Mouse (Mus musculus): ENCODE data around the gene Dtx2. TPM values are rescaled to one million over a fixed set of nuclear protein-coding genes. Genes with fewer than 3 reads are reported as not detected.

The Dtx2 gene
- polyA plus RNA-seq, 1 experiment from 2014 or later: 22.9 TPM

DNA sequence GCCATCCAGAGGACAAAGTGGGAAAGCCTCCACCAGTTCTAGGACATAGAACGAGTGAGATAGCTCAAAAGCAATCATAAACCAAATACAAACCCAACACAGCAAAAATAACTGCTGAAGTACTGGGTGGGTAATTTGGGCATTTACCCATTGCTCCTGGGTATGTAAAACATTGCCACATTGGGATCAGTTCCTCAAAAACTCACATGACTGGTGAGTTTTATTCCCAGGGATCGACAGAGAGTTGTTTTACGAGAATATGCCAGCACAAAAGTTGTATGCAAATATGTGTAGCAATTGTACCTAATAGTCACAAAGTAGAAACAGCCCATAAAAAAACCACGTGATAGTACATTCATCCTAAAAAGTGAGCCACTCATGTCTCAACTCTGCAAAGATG, 40.3 kb downstream of the Dtx2 start:
- no peaks in the 10 kb centered on the region for H3K4me1 ChIP-seq (ENCODE audit: control insufficient read depth, insufficient read depth, low read depth, low read length)
- no peak for ATAC-seq
- WGBS: 86% methylated on average over 4 of the region's 4 CpGs
- no peaks in the 10 kb centered on the region for H3K9me3 ChIP-seq (ENCODE audit: control insufficient read depth, low read length)
- H3K27ac ChIP-seq (ENCODE audit: low read depth, low read length): no peak overlapping the region
- no peaks in the 10 kb centered on the region for H3K27me3 ChIP-seq (replicated peaks; ENCODE audit: control insufficient read depth, insufficient read depth, low read length)
- no peak overlapping the region for H3K4me2 ChIP-seq (ENCODE audit: low read length)
- peaks cover 11% of the 10 kb centered on the region for H3K36me3 ChIP-seq (ENCODE audit: control insufficient read depth, insufficient read depth, low read length)
- no peak overlapping the region for H3K9ac ChIP-seq (ENCODE audit: low read depth, low read length)
- no peak overlapping the region for H3K4me3 ChIP-seq (ENCODE audit: low read length)

DNA sequence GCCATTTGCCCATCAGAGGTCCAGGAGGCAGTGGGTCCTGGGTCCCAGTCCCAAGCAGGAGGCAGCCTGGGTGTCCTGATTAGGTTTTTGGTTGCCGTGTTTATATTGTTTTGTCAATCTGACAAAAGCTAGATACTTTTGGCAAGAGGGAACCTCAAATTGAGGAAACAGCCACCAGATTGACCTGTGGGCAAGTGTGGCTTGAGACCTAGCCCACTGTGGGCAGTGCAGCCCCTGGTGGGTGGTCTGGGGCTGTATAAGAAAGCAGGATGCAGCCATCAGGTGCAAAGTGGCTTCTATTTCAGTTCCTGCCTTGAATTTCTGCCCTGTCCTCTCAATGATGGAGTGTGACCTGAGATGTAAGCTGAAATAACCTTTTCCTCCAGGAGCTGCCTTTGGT, 40.7 kb downstream of the Dtx2 start:
- H3K27me3 ChIP-seq (replicated peaks; ENCODE audit: control insufficient read depth, insufficient read depth, low read length): no peaks in the 10 kb centered on the region
- no peak overlapping the region for H3K4me2 ChIP-seq (ENCODE audit: low read length)
- H3K9ac ChIP-seq (ENCODE audit: low read depth, low read length): no peak overlapping the region
- peaks cover 9% of the 10 kb centered on the region for H3K36me3 ChIP-seq (ENCODE audit: control insufficient read depth, insufficient read depth, low read length)
- H3K9me3 ChIP-seq (ENCODE audit: control insufficient read depth, low read length): no peaks in the 10 kb centered on the region
- no peak overlapping the region for H3K4me3 ChIP-seq (ENCODE audit: low read length)
- no peak for ATAC-seq
- 82% methylated on average over 1 of the region's 1 CpGs for WGBS
- no peaks in the 10 kb centered on the region for H3K4me1 ChIP-seq (ENCODE audit: control insufficient read depth, insufficient read depth, low read depth, low read length)
- no peak overlapping the region for H3K27ac ChIP-seq (ENCODE audit: low read depth, low read length)

DNA sequence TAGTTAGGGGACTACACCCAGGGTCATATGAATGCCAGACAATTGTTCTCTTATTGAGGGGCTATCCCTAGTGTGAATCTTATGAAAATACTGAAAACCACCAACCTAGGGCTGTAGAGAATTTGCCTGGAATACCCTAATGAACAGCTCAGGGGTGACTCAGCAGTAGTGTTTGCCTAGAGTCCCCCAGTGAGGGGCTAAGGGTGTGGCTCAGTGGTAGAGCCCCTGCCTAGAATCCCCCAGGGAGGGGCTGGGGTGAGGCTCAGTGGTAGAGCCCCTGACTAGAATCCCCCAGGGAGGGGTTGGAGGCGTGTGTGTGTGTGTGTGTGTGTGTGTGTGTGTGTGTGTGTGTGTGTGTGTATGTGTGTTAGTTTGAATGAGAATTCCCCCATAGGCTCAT, 42.1 kb downstream of the Dtx2 start:
- Histone ChIP-seq H3K27ac (ENCODE audit: low read depth, low read length) (no peak overlapping the region), H3K4me3 (ENCODE audit: low read length) (no peak overlapping the region), H3K9ac (ENCODE audit: low read depth, low read length) (no peak overlapping the region), H3K36me3 (ENCODE audit: control insufficient read depth, insufficient read depth, low read length) (peaks cover 6% of the 10 kb centered on the region), H3K4me2 (ENCODE audit: low read length) (no peak overlapping the region), H3K27me3 (replicated peaks; ENCODE audit: control insufficient read depth, insufficient read depth, low read length) (no peaks in the 10 kb centered on the region), H3K9me3 (ENCODE audit: control insufficient read depth, low read length) (no peaks in the 10 kb centered on the region), H3K4me1 (ENCODE audit: control insufficient read depth, insufficient read depth, low read depth, low read length) (no peaks in the 10 kb centered on the region)
- 60% methylated on average over 1 of the region's 1 CpGs for WGBS
- no peak for ATAC-seq

DNA sequence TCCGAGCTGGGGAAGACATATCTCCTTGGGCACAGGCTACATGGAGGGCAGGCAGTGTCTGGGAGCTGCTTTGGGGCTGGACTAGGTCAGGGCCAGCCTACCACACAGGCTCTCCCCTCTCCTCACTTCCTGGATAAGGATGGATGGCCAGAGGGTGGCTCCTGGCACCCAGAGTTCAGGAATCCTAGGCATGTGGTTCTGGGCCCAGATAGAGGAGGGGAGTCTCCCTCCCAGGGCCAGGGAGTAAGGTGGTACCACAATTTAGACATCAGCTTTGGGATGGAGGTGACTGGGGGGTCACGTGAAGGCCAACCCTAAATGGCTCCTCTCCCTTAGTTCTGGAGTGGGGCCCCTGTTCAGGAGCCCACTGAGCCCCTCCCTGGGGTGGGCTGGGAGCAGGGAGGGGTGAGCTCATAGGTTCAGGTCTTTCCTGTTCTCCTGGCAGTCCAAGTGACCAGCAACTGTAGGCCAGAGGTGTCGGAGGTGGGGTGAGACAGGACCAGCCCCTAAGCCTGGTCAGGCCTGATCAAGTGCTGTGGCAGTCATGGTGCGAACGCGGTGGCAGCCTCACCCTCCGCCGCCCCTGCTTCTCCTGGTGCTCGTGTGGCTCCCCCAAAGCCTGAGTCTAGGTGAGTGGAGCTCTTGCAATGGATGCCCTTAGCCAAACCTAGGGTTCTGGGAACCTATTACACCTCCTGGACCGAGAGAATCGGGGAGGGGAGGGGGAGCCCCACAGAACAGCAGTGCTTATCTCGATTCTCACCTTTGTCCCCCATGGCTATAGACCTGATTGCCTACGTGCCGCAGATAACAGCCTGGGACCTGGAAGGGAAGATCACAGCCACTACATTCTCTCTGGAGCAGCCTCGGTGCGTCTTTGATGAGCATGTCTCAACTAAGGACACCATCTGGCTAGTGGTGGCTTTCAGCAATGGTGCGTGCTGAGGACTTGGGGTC, 43.9 kb downstream of the Dtx2 start, which contains the start of gene Upk3b:
Gene Upk3b, plus strand, starts transcription at position 239 of the 957 bp plus-strand sequence.
- H3K36me3 ChIP-seq (ENCODE audit: control insufficient read depth, insufficient read depth, low read length): no peaks in the 10 kb centered on the region
- no peaks in the 10 kb centered on the region for H3K9me3 ChIP-seq (ENCODE audit: control insufficient read depth, low read length)
- H3K27ac ChIP-seq (ENCODE audit: low read depth, low read length): no peak within 1 kb of the TSS
- H3K9ac ChIP-seq (ENCODE audit: low read depth, low read length): no peak within 1 kb of the TSS
- no peak within 1 kb of the TSS for H3K4me2 ChIP-seq (ENCODE audit: low read length)
- no peaks in the 10 kb centered on the region; the same call in 1 of the 2 replicates for H3K27me3 ChIP-seq (replicated peaks; ENCODE audit: control insufficient read depth, insufficient read depth, low read length)
- H3K4me1 ChIP-seq (ENCODE audit: control insufficient read depth, insufficient read depth, low read depth, low read length): no peaks in the 10 kb centered on the region
- no peak within 1 kb of the TSS for H3K4me3 ChIP-seq (ENCODE audit: low read length)
- no peak for ATAC-seq
- WGBS: 82% methylated on average over 17 of the region's 17 CpGs

DNA sequence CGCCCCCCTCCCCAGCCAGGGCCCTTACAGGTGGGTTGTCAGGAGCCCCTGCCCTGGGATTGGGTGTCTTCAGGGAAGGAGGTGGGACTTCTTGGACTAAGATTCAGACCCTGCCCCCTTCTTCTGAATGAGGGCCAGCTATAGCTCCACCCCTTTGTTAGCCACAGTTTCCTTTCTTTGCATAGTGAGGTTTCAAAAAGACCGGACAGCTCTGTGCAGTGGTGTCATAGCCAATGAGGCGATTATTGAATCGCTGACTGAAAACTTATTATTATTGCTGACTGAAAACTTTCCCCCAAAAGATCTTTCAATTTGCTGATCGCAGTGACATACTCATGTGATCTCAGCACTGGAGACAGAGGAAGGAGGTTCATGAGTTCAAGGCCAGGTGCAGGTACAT, 45.6 kb downstream of the Dtx2 start:
- no peaks in the 10 kb centered on the region for H3K9me3 ChIP-seq (ENCODE audit: control insufficient read depth, low read length)
- no peak overlapping the region for H3K9ac ChIP-seq (ENCODE audit: low read depth, low read length)
- ATAC-seq: no peak
- H3K4me3 ChIP-seq (ENCODE audit: low read length): no peak overlapping the region
- 38% methylated on average over 5 of the region's 5 CpGs for WGBS
- no peaks in the 10 kb centered on the region for H3K36me3 ChIP-seq (ENCODE audit: control insufficient read depth, insufficient read depth, low read length)
- H3K4me2 ChIP-seq (ENCODE audit: low read length): no peak overlapping the region
- no peaks in the 10 kb centered on the region for H3K4me1 ChIP-seq (ENCODE audit: control insufficient read depth, insufficient read depth, low read depth, low read length)
- H3K27ac ChIP-seq (ENCODE audit: low read depth, low read length): no peak overlapping the region
- H3K27me3 ChIP-seq (replicated peaks; ENCODE audit: control insufficient read depth, insufficient read depth, low read length): no peaks in the 10 kb centered on the region; the same call in 1 of the 2 replicates

DNA sequence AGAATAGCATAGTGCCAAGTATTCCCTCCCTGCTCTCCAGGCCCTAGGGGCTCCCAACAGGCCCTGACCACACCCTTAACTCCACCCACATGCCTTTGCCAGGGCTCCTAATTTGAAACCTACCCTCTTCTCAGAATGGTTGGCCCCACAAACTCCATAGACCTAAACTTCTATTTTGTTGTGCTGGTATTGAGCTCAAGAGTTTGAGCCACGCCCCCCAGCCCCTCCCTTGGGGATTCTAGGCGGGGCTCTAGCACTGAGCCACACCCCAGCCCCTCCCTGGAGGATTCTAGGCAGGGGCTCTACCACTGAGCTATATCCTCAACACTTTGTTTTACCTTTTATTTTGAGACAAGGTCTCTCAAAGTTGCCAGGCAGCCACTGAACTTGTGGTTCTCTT, 46.7 kb downstream of the Dtx2 start:
- H3K4me1 ChIP-seq (ENCODE audit: control insufficient read depth, insufficient read depth, low read depth, low read length): no peaks in the 10 kb centered on the region
- H3K9ac ChIP-seq (ENCODE audit: low read depth, low read length): no peak overlapping the region
- no peaks in the 10 kb centered on the region for H3K9me3 ChIP-seq (ENCODE audit: control insufficient read depth, low read length)
- H3K27ac ChIP-seq (ENCODE audit: low read depth, low read length): no peak overlapping the region
- no peaks in the 10 kb centered on the region; the same call in 1 of the 2 replicates for H3K27me3 ChIP-seq (replicated peaks; ENCODE audit: control insufficient read depth, insufficient read depth, low read length)
- ATAC-seq: no peak
- 38% methylated on average over 2 of the region's 2 CpGs for WGBS
- no peak overlapping the region for H3K4me3 ChIP-seq (ENCODE audit: low read length)
- H3K36me3 ChIP-seq (ENCODE audit: control insufficient read depth, insufficient read depth, low read length): no peaks in the 10 kb centered on the region
- no peak overlapping the region for H3K4me2 ChIP-seq (ENCODE audit: low read length)

DNA sequence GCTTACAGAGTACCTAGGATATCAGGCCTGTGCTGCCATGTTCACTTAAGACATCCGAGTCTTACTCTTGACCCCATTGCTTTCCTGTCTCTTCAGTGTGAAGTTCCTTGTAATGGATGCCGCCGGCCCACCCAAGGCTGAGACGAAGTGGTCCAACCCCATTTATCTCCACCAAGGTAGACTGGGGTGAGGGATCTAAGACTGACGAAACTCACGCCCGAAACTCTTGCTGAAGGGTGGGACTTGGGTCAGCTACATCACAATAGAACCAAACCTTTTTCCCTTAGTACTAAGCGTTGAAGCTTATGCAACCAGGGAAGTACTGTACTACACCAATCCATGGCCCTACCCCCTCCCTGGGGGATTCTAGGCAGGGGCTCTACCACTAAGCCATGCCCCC, 47.1 kb downstream of the Dtx2 start:
- no peak for ATAC-seq
- H3K9ac ChIP-seq (ENCODE audit: low read depth, low read length): no peak overlapping the region
- no peak overlapping the region for H3K4me3 ChIP-seq (ENCODE audit: low read length)
- H3K4me1 ChIP-seq (ENCODE audit: control insufficient read depth, insufficient read depth, low read depth, low read length): no peaks in the 10 kb centered on the region
- no peak overlapping the region for H3K27ac ChIP-seq (ENCODE audit: low read depth, low read length)
- no peak overlapping the region for H3K4me2 ChIP-seq (ENCODE audit: low read length)
- WGBS: 97% methylated on average over 8 of the region's 8 CpGs
- no peaks in the 10 kb centered on the region for H3K9me3 ChIP-seq (ENCODE audit: control insufficient read depth, low read length)
- H3K36me3 ChIP-seq (ENCODE audit: control insufficient read depth, insufficient read depth, low read length): no peaks in the 10 kb centered on the region
- H3K27me3 ChIP-seq (replicated peaks; ENCODE audit: control insufficient read depth, insufficient read depth, low read length): no peaks in the 10 kb centered on the region; the same call in 1 of the 2 replicates

DNA sequence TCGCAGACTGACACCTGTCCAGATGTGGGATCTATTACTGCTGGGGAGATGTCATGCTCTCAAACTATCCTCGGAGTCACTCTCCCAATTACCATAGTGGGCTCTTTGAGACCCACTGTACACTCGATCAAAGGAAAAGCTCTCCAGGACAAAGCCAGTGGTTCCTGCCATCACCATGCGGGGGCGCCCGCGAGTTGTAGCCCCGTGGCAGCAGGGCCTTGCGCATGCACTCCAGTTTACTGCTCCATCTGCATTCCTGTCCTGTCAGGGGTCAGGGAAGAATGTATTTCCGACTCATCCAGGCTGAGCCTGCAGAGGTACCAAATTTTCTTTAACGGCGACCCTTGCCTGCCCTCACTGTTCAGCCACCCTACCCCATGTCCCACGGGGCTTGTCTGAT, 50.3 kb downstream of the Dtx2 start:
- H3K36me3 ChIP-seq (ENCODE audit: control insufficient read depth, insufficient read depth, low read length): no peaks in the 10 kb centered on the region
- no peak overlapping the region for H3K9ac ChIP-seq (ENCODE audit: low read depth, low read length)
- no peaks in the 10 kb centered on the region for H3K9me3 ChIP-seq (ENCODE audit: control insufficient read depth, low read length)
- no peak for ATAC-seq
- no peaks in the 10 kb centered on the region; the same call in 1 of the 2 replicates for H3K27me3 ChIP-seq (replicated peaks; ENCODE audit: control insufficient read depth, insufficient read depth, low read length)
- no peak overlapping the region for H3K4me2 ChIP-seq (ENCODE audit: low read length)
- H3K27ac ChIP-seq (ENCODE audit: low read depth, low read length): no peak overlapping the region
- H3K4me3 ChIP-seq (ENCODE audit: low read length): no peak overlapping the region
- H3K4me1 ChIP-seq (ENCODE audit: control insufficient read depth, insufficient read depth, low read depth, low read length): no peaks in the 10 kb centered on the region
- WGBS: 75% methylated on average over 13 of the region's 13 CpGs

DNA sequence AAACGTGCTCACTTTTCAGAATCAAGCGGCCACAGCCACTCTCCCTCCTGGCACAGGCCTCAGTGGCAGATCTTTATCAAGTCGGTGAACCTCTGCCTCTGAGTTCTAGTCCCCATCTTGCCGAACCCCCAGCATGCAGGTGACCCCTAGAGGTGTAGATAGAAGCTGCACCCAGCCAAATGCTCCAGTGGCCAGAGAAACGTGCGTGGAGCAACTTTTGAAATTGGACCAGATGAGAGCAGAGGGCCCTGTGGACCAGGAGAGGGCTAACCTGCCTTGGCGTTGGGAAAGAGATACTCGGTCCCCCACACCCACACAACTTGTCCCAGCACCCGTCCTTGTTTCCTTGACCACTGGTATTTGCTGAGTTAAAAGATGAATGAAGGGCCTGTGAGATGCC, 50.8 kb downstream of the Dtx2 start:
- Histone ChIP-seq H3K27me3 (replicated peaks; ENCODE audit: control insufficient read depth, insufficient read depth, low read length) (no peaks in the 10 kb centered on the region; the same call in 1 of the 2 replicates), H3K4me1 (ENCODE audit: control insufficient read depth, insufficient read depth, low read depth, low read length) (no peaks in the 10 kb centered on the region), H3K9me3 (ENCODE audit: control insufficient read depth, low read length) (no peaks in the 10 kb centered on the region), H3K36me3 (ENCODE audit: control insufficient read depth, insufficient read depth, low read length) (no peaks in the 10 kb centered on the region), H3K27ac (ENCODE audit: low read depth, low read length) (no peak overlapping the region), H3K9ac (ENCODE audit: low read depth, low read length) (no peak overlapping the region), H3K4me3 (ENCODE audit: low read length) (no peak overlapping the region), H3K4me2 (ENCODE audit: low read length) (no peak overlapping the region)
- WGBS: 33% methylated on average over 9 of the region's 9 CpGs
- ATAC-seq: no peak

Data from hindbrain, embryonic 16.5 days (tissue).